In genomic region chr2:74661685-74662084, GRCm38 (mm10) we compare ENCODE assay signal across 9 mouse cellular contexts. TPM values are rescaled to one million over a fixed set of nuclear protein-coding genes. Genes with fewer than 3 reads are reported as not detected.
DNase-seq lines count a peak whose midpoint lies in the region; ATAC-seq lines count a peak whose summit lies in the region.
"Had no signal": no experiment of that assay in that cellular context is flagged by ENCODE, and none has a peak within 500 bp of the region (broad histone marks: within the 10 kb centered on the region; RNA-seq: fewer than 3 reads in every experiment).

No protein-coding gene starts in this region.

- no peaks in the 10 kb centered on the region for H3K36me3 ChIP-seq in megakaryocyte, embryonic 14.5 days (replicated peaks; ENCODE audit: low read length)
- H3K36me3 ChIP-seq in heart, embryonic 12.5 days: no peaks in the 10 kb centered on the region
- H3K36me3 ChIP-seq in limb, embryonic 11.5 days (ENCODE audit: control insufficient read depth, insufficient read depth, low read length): no peaks in the 10 kb centered on the region
- no peaks in the 10 kb centered on the region for H3K36me3 ChIP-seq in neural tube, embryonic 14.5 days (ENCODE audit: control insufficient read depth, insufficient read depth, low read length)

- peak overlapping the region; percentile 55 for H3K4me2 ChIP-seq in heart, embryonic 12.5 days
- H3K4me2 ChIP-seq in limb, embryonic 11.5 days (ENCODE audit: low read depth, severe bottlenecking): peak overlapping the region; percentile 23
- H3K4me2 ChIP-seq in neural tube, embryonic 14.5 days (ENCODE audit: low read depth, low read length): peak overlapping the region; percentile 30; the same call in 1 of the 2 replicates

- H3K9ac ChIP-seq in heart, embryonic 12.5 days: no peak overlapping the region
- no peak overlapping the region; the same call in 1 of the 2 replicates for H3K9ac ChIP-seq in limb, embryonic 11.5 days (ENCODE audit: low read length)
- no peak overlapping the region for H3K9ac ChIP-seq in neural tube, embryonic 14.5 days (replicated peaks; ENCODE audit: low read depth, low read length)

- peaks cover 47% of the 10 kb centered on the region for H3K4me1 ChIP-seq in megakaryocyte, embryonic 14.5 days
- peaks cover 16% of the 10 kb centered on the region; the same call in 1 of the 2 replicates for H3K4me1 ChIP-seq in heart, embryonic 12.5 days (replicated peaks)
- H3K4me1 ChIP-seq in limb, embryonic 11.5 days (ENCODE audit: control insufficient read depth, insufficient read depth, low read length): peaks cover 6% of the 10 kb centered on the region; the same call in 1 of the 2 replicates
- H3K4me1 ChIP-seq in neural tube, embryonic 14.5 days (ENCODE audit: control insufficient read depth, insufficient read depth, low read length): no peaks in the 10 kb centered on the region; the same call in 1 of the 2 replicates

- peaks cover 5% of the 10 kb centered on the region; the same call in 1 of the 2 replicates for H3K9me3 ChIP-seq in megakaryocyte, embryonic 14.5 days
- H3K9me3 ChIP-seq in heart, embryonic 12.5 days (replicated peaks): no peaks in the 10 kb centered on the region
- no peaks in the 10 kb centered on the region for H3K9me3 ChIP-seq in limb, embryonic 11.5 days (ENCODE audit: control insufficient read depth, low read length)
- H3K9me3 ChIP-seq in neural tube, embryonic 14.5 days (ENCODE audit: control insufficient read depth, low read length): no peaks in the 10 kb centered on the region

- H3K27ac ChIP-seq in heart, embryonic 12.5 days (ENCODE audit: poor library complexity, severe bottlenecking): no peak overlapping the region
- no peak overlapping the region for H3K27ac ChIP-seq in limb, embryonic 11.5 days (replicated peaks; ENCODE audit: low read depth, low read length)
- H3K27ac ChIP-seq in neural tube, embryonic 14.5 days (ENCODE audit: low read depth, low read length): no peak overlapping the region

- H3K27me3 ChIP-seq in megakaryocyte, embryonic 14.5 days (replicated peaks): peaks cover 98% of the 10 kb centered on the region
- peaks cover 87% of the 10 kb centered on the region for H3K27me3 ChIP-seq in heart, embryonic 12.5 days (replicated peaks)
- peaks cover 59% of the 10 kb centered on the region for H3K27me3 ChIP-seq in limb, embryonic 11.5 days (ENCODE audit: control insufficient read depth, insufficient read depth, low read length)
- H3K27me3 ChIP-seq in neural tube, embryonic 14.5 days (ENCODE audit: control insufficient read depth, insufficient read depth, low read length): peaks cover 57% of the 10 kb centered on the region

- ATAC-seq in megakaryocyte, adult 5-6 weeks (ENCODE audit: poor library complexity, severe bottlenecking): no peak; the same call in 1 of the 2 replicates
- ATAC-seq in common myeloid progenitor, adult 5-6 weeks (replicated peaks; ENCODE audit: low read depth, poor library complexity, severe bottlenecking): 0 out of 2 replicates have a peak, but pooled peaks have one; percentile 31
- ATAC-seq in heart, embryonic 12.5 days (ENCODE audit: insufficient number of reproducible peaks, low FRiP score): no peak
- peak; percentile 66 for ATAC-seq in limb, embryonic 11.5 days (ENCODE audit: insufficient number of reproducible peaks, low FRiP score, low TSS enrichment, low read depth)
- peak; percentile 69; the same call in 1 of the 2 replicates for ATAC-seq in neural tube, embryonic 14.5 days (ENCODE audit: low read depth)
- ATAC-seq in erythroblast, adult 5-6 weeks (replicated peaks; ENCODE audit: low FRiP score, poor library complexity, severe bottlenecking): no peak

- under 1% methylated on average over 14 of the region's 14 CpGs for WGBS in heart, embryonic 12.5 days
- under 1% methylated on average over 14 of the region's 14 CpGs for WGBS in limb, embryonic 11.5 days
- 1% methylated on average over 14 of the region's 14 CpGs for WGBS in neural tube, embryonic 14.5 days

- peak; percentile 89 for DNase-seq in limb, embryonic 11.5 days (ENCODE audit: low spot score)
- DNase-seq in MN1 (ENCODE audit: low spot score): no peak

- peak overlapping the region; percentile 29 for H3K4me3 ChIP-seq in megakaryocyte, embryonic 14.5 days (replicated peaks)
- peak overlapping the region; percentile 20 for H3K4me3 ChIP-seq in heart, embryonic 12.5 days
- H3K4me3 ChIP-seq in limb, embryonic 11.5 days (ENCODE audit: low read depth, low read length): 0 out of 2 replicates have a peak overlapping the region, but pooled peaks have one; percentile 14
- no peak overlapping the region for H3K4me3 ChIP-seq in neural tube, embryonic 14.5 days (ENCODE audit: low read depth, low read length)

RNA-seq across cellular contexts. Expression of gene Evx2, which starts 2.3 kb away (rescaled TPM):
- not detected in 2 replicates for polyA plus RNA-seq in megakaryocyte, embryonic 14.5 days (2012; ENCODE audit: insufficient read depth, low replicate concordance)
- not detected in 2 replicates for total RNA-seq in megakaryocyte, adult 5-6 weeks (2015)
- not detected in 2 replicates for total RNA-seq in megakaryocyte, adult 5-6 weeks (2017)
- not detected in 2 replicates for total RNA-seq in common myeloid progenitor, adult 5-6 weeks (2017)
- polyA plus RNA-seq in heart, embryonic 12.5 days (2016; fragmentation: Nextera tagmentation; extraction: Ambion mirVana): not detected in 2 replicates
- 3.3 and 3.8 TPM in 2 replicates for polyA plus RNA-seq in limb, embryonic 11.5 days (2014; fragmentation: Nextera tagmentation; extraction: Ambion mirVana)
- polyA plus RNA-seq in neural tube, embryonic 14.5 days (2014; fragmentation: Nextera tagmentation; extraction: Ambion mirVana): 0.36 and 0.55 TPM in 2 replicates
- total RNA-seq in erythroblast, adult 5-6 weeks (2015; ENCODE audit: low replicate concordance): not detected in 2 replicates
- total RNA-seq in erythroblast, adult 5-6 weeks (2017; ENCODE audit: low replicate concordance): not detected in 2 replicates
- total RNA-seq: liver, adult 2 months had no signal
- polyA plus RNA-seq: liver, adult 2 months had no signal

RNA-seq across cellular contexts. Expression of gene Hoxd13, which starts 6.4 kb away (rescaled TPM):
- polyA plus RNA-seq in megakaryocyte, embryonic 14.5 days (2012; ENCODE audit: insufficient read depth, low replicate concordance): not detected in 2 replicates
- total RNA-seq in megakaryocyte, adult 5-6 weeks (2015): not detected in 2 replicates
- total RNA-seq in megakaryocyte, adult 5-6 weeks (2017): not detected in 2 replicates
- total RNA-seq in common myeloid progenitor, adult 5-6 weeks (2017): not detected in 2 replicates
- polyA plus RNA-seq in heart, embryonic 12.5 days (2016; fragmentation: Nextera tagmentation; extraction: Ambion mirVana): 0.09 and 0.12 TPM in 2 replicates
- polyA plus RNA-seq in limb, embryonic 11.5 days (2014; fragmentation: Nextera tagmentation; extraction: Ambion mirVana): 55.3 and 59.8 TPM in 2 replicates
- not detected in 2 replicates for polyA plus RNA-seq in neural tube, embryonic 14.5 days (2014; fragmentation: Nextera tagmentation; extraction: Ambion mirVana)
- total RNA-seq in erythroblast, adult 5-6 weeks (2015; ENCODE audit: low replicate concordance): not detected in 2 replicates
- total RNA-seq in erythroblast, adult 5-6 weeks (2017; ENCODE audit: low replicate concordance): not detected in 2 replicates
- total RNA-seq: liver, adult 2 months had no signal
- polyA plus RNA-seq: liver, adult 2 months had no signal

RNA-seq across cellular contexts. Expression of gene Hoxd12, which starts 13.1 kb away (rescaled TPM):
- not detected in 2 replicates for polyA plus RNA-seq in megakaryocyte, embryonic 14.5 days (2012; ENCODE audit: insufficient read depth, low replicate concordance)
- not detected in 2 replicates for total RNA-seq in megakaryocyte, adult 5-6 weeks (2015)
- not detected in 2 replicates for total RNA-seq in megakaryocyte, adult 5-6 weeks (2017)
- not detected in 2 replicates for total RNA-seq in common myeloid progenitor, adult 5-6 weeks (2017)
- polyA plus RNA-seq in heart, embryonic 12.5 days (2016; fragmentation: Nextera tagmentation; extraction: Ambion mirVana): 0.14 and 0.15 TPM in 2 replicates
- 80.7 and 82.2 TPM in 2 replicates for polyA plus RNA-seq in limb, embryonic 11.5 days (2014; fragmentation: Nextera tagmentation; extraction: Ambion mirVana)
- not detected in 2 replicates for polyA plus RNA-seq in neural tube, embryonic 14.5 days (2014; fragmentation: Nextera tagmentation; extraction: Ambion mirVana)
- not detected in 2 replicates for total RNA-seq in erythroblast, adult 5-6 weeks (2015; ENCODE audit: low replicate concordance)
- not detected in 2 replicates for total RNA-seq in erythroblast, adult 5-6 weeks (2017; ENCODE audit: low replicate concordance)
- total RNA-seq: liver, adult 2 months had no signal
- polyA plus RNA-seq: liver, adult 2 months had no signal

RNA-seq across cellular contexts. Expression of gene Hoxd11, which starts 17.7 kb away (rescaled TPM):
- polyA plus RNA-seq in megakaryocyte, embryonic 14.5 days (2012; ENCODE audit: insufficient read depth, low replicate concordance): not detected in 2 replicates
- not detected in 2 replicates for total RNA-seq in megakaryocyte, adult 5-6 weeks (2015)
- not detected in 2 replicates for total RNA-seq in megakaryocyte, adult 5-6 weeks (2017)
- not detected in 2 replicates for total RNA-seq in common myeloid progenitor, adult 5-6 weeks (2017)
- not detected in 2 replicates for polyA plus RNA-seq in heart, embryonic 12.5 days (2016; fragmentation: Nextera tagmentation; extraction: Ambion mirVana)
- polyA plus RNA-seq in limb, embryonic 11.5 days (2014; fragmentation: Nextera tagmentation; extraction: Ambion mirVana): 59.6 and 64.4 TPM in 2 replicates
- polyA plus RNA-seq in neural tube, embryonic 14.5 days (2014; fragmentation: Nextera tagmentation; extraction: Ambion mirVana): 0.09 TPM in 1 of 2 replicates, not detected in the other
- not detected in 2 replicates for total RNA-seq in erythroblast, adult 5-6 weeks (2015; ENCODE audit: low replicate concordance)
- not detected in 2 replicates for total RNA-seq in erythroblast, adult 5-6 weeks (2017; ENCODE audit: low replicate concordance)
- total RNA-seq: liver, adult 2 months had no signal
- polyA plus RNA-seq: liver, adult 2 months had no signal

RNA-seq across cellular contexts. Expression of gene Hoxd10, which starts 30.0 kb away (rescaled TPM):
- polyA plus RNA-seq in megakaryocyte, embryonic 14.5 days (2012; ENCODE audit: insufficient read depth, low replicate concordance): not detected in 2 replicates
- total RNA-seq in megakaryocyte, adult 5-6 weeks (2015): not detected in 2 replicates
- total RNA-seq in megakaryocyte, adult 5-6 weeks (2017): not detected in 2 replicates
- total RNA-seq in common myeloid progenitor, adult 5-6 weeks (2017): not detected in 2 replicates
- 0.10 TPM in 1 of 2 replicates, not detected in the other for polyA plus RNA-seq in heart, embryonic 12.5 days (2016; fragmentation: Nextera tagmentation; extraction: Ambion mirVana)
- polyA plus RNA-seq in limb, embryonic 11.5 days (2014; fragmentation: Nextera tagmentation; extraction: Ambion mirVana): 52.0 and 55.0 TPM in 2 replicates
- polyA plus RNA-seq in neural tube, embryonic 14.5 days (2014; fragmentation: Nextera tagmentation; extraction: Ambion mirVana): 55.4 and 90.2 TPM in 2 replicates
- total RNA-seq in erythroblast, adult 5-6 weeks (2015; ENCODE audit: low replicate concordance): not detected in 2 replicates
- 0.42 TPM in 1 of 2 replicates, not detected in the other for total RNA-seq in erythroblast, adult 5-6 weeks (2017; ENCODE audit: low replicate concordance)
- total RNA-seq: liver, adult 2 months had no signal
- polyA plus RNA-seq: liver, adult 2 months had no signal

Comparison
In these comparisons a context has a peak if more than half of its experiments do, and no peak if none do; other contexts are left out.
1. ATAC-seq: peak in common myeloid progenitor, adult 5-6 weeks (single experiment), limb, embryonic 11.5 days (single experiment) and neural tube, embryonic 14.5 days (single experiment); none in megakaryocyte, adult 5-6 weeks (single experiment), heart, embryonic 12.5 days (single experiment) and erythroblast, adult 5-6 weeks (single experiment).
2. RNA of gene Hoxd13, which starts 6.4 kb away (polyA plus RNA-seq): 55.3 to 59.8 TPM in limb, embryonic 11.5 days; 0.09 to 0.12 TPM in heart, embryonic 12.5 days, not detected in megakaryocyte, embryonic 14.5 days and not detected in neural tube, embryonic 14.5 days; every median in the first group is over 10 times any median in the second.
3. RNA of gene Hoxd12, which starts 13.1 kb away (polyA plus RNA-seq): 80.7 to 82.2 TPM in limb, embryonic 11.5 days; 0.14 to 0.15 TPM in heart, embryonic 12.5 days, not detected in neural tube, embryonic 14.5 days and not detected in megakaryocyte, embryonic 14.5 days; every median in the first group is over 10 times any median in the second.
4. Peak in every context shown above with its lines, with median percentiles within 50 percentile points of each other: H3K4me2 ChIP-seq.